Comparison of ENCODE assay signal across 9 mouse cellular contexts in genomic region chr4:141387093-141387784, GRCm38 (mm10). TPM values are rescaled to one million over a fixed set of nuclear protein-coding genes. Genes with fewer than 3 reads are reported as not detected.
DNase-seq lines count a peak whose midpoint lies in the region; ATAC-seq and TF ChIP-seq lines count a peak whose summit lies in the region.
"Had no signal": no experiment of that assay in that cellular context is flagged by ENCODE, and none has a peak within 500 bp of the region (broad histone marks: within the 10 kb centered on the region; RNA-seq: fewer than 3 reads in every experiment).

No protein-coding gene starts in this region.

- no peak overlapping the region for H3K9ac ChIP-seq in heart, postnatal 0 days (replicated peaks; ENCODE audit: low read depth, low read length)
- H3K9ac ChIP-seq: lung, embryonic 15.5 days had no signal

- no peaks in the 10 kb centered on the region for H3K36me3 ChIP-seq in heart, postnatal 0 days (replicated peaks; ENCODE audit: control insufficient read depth, insufficient read depth, low read length)
- H3K36me3 ChIP-seq: lung, embryonic 15.5 days had no signal

- peaks cover 4% of the 10 kb centered on the region; the same call in 1 of the 2 replicates for H3K4me1 ChIP-seq in heart, postnatal 0 days (ENCODE audit: control insufficient read depth, insufficient read depth)

- H3K27me3 ChIP-seq in heart, postnatal 0 days (ENCODE audit: control insufficient read depth, insufficient read depth, low read length) = peaks cover 28% of the 10 kb centered on the region

- no peak overlapping the region for H3K4me2 ChIP-seq in heart, postnatal 0 days (ENCODE audit: low read depth, low read length)
- H3K4me2 ChIP-seq: lung, embryonic 15.5 days had no signal

- no peaks in the 10 kb centered on the region for H3K9me3 ChIP-seq in heart, postnatal 0 days (replicated peaks; ENCODE audit: control insufficient read depth, low read length)
- H3K9me3 ChIP-seq: lung, embryonic 15.5 days had no signal

- peak; percentile 84 for TF ChIP-seq CTCF in heart, postnatal 0 days (IDR thresholded peaks at IDR 0.05; ENCODE audit: low read depth)

- no peak; the same call in 1 of the 2 replicates for ATAC-seq in frontal cortex, adult (ENCODE audit: low TSS enrichment)
- ATAC-seq in heart, postnatal 0 days (ENCODE audit: insufficient read depth, low read depth) = no peak
- peak; percentile 73 for ATAC-seq in megakaryocyte-erythroid progenitor cell, adult 5-6 weeks (replicated peaks; ENCODE audit: low FRiP score, low TSS enrichment, poor library complexity, severe bottlenecking)

- no peak overlapping the region for H3K4me3 ChIP-seq in heart, postnatal 0 days (ENCODE audit: low read depth, low read length)
- H3K4me3 ChIP-seq: lung, embryonic 15.5 days had no signal

- peak; percentile 32 to 90 for DNase-seq in frontal cortex, adult 2 months (ENCODE audit: extremely low spot score in 1 of 2, low spot score in 1 of 2)
- peak; percentile 74 for DNase-seq in adipocyte (ENCODE audit: low spot score)
- peak; percentile 90 for DNase-seq in embryo, embryonic 10.5 days (ENCODE audit: low spot score)
- peak; percentile 74 for DNase-seq in heart, postnatal 0 days (ENCODE audit: low spot score)
- peak; percentile 65 to 79 for DNase-seq in layer of hippocampus, postnatal 14 days (ENCODE audit: low spot score in 2 of 2)
- peak; percentile 84 for DNase-seq in right cerebral cortex, postnatal 4 days

- TF ChIP-seq EP300 in heart, postnatal 0 days (IDR thresholded peaks at IDR 0.05; ENCODE audit: low read depth) = no peak

- WGBS in heart, postnatal 0 days = 18% methylated on average over 5 of the region's 5 CpGs

- H3K27ac ChIP-seq in heart, postnatal 0 days (ENCODE audit: low read depth) = no peak overlapping the region
- H3K27ac ChIP-seq: lung, embryonic 15.5 days had no signal

RNA-seq across cellular contexts. Expression of gene Clcnka, which starts 11.3 kb away (rescaled TPM):
- polyA plus RNA-seq in frontal cortex, adult 2 months (2012; rRNA removed) = 0.08 and 0.11 TPM in 2 replicates
- not detected in 2 replicates for total RNA-seq in heart, postnatal 0 days (2014; rRNA removed; ENCODE audit: low replicate concordance)
- polyA plus RNA-seq in heart, postnatal 0 days (2015; fragmentation: Nextera tagmentation; extraction: Ambion mirVana) = not detected in 2 replicates
- total RNA-seq in layer of hippocampus, postnatal 14 days (2021) = under 1 TPM in 1 of 2 experiments, not detected in 1; 0.55 TPM
- not detected in 2 replicates for total RNA-seq in megakaryocyte-erythroid progenitor cell, adult 5-6 weeks (2014; fragmentation: Nextera tagmentation)
- total RNA-seq in megakaryocyte-erythroid progenitor cell, adult 5-6 weeks (2017) = not detected in 2 replicates

RNA-seq across cellular contexts. Expression of gene Fam131c, which starts 19.2 kb away (rescaled TPM):
- polyA plus RNA-seq in frontal cortex, adult 2 months (2012; rRNA removed) = 5.2 and 5.6 TPM in 2 replicates
- 2.2 TPM in 1 of 2 replicates, not detected in the other for total RNA-seq in heart, postnatal 0 days (2014; rRNA removed; ENCODE audit: low replicate concordance)
- 0.14 and 0.20 TPM in 2 replicates for polyA plus RNA-seq in heart, postnatal 0 days (2015; fragmentation: Nextera tagmentation; extraction: Ambion mirVana)
- total RNA-seq in layer of hippocampus, postnatal 14 days (2021) = 1 to 10 TPM; 5.0 to 6.6 TPM
- total RNA-seq in megakaryocyte-erythroid progenitor cell, adult 5-6 weeks (2014; fragmentation: Nextera tagmentation) = not detected in 2 replicates
- total RNA-seq in megakaryocyte-erythroid progenitor cell, adult 5-6 weeks (2017) = not detected in 2 replicates

RNA-seq across cellular contexts. Expression of gene Clcnkb, which starts 28.6 kb away (rescaled TPM):
- polyA plus RNA-seq in frontal cortex, adult 2 months (2012; rRNA removed) = 0.50 and 0.69 TPM in 2 replicates
- 0.23 and 0.65 TPM in 2 replicates for total RNA-seq in heart, postnatal 0 days (2014; rRNA removed; ENCODE audit: low replicate concordance)
- 0.58 and 0.87 TPM in 2 replicates for polyA plus RNA-seq in heart, postnatal 0 days (2015; fragmentation: Nextera tagmentation; extraction: Ambion mirVana)
- not detected for total RNA-seq in layer of hippocampus, postnatal 14 days (2021)
- total RNA-seq in megakaryocyte-erythroid progenitor cell, adult 5-6 weeks (2014; fragmentation: Nextera tagmentation) = not detected in 2 replicates
- not detected in 2 replicates for total RNA-seq in megakaryocyte-erythroid progenitor cell, adult 5-6 weeks (2017)
- polyA plus RNA-seq: lung, embryonic 15.5 days had no signal

RNA-seq across cellular contexts. Expression of gene Hspb7, which starts 33.3 kb away (rescaled TPM):
- polyA plus RNA-seq in frontal cortex, adult 2 months (2012; rRNA removed) = 0.32 and 0.40 TPM in 2 replicates
- total RNA-seq in heart, postnatal 0 days (2014; rRNA removed; ENCODE audit: low replicate concordance) = 556 and 673 TPM in 2 replicates
- 195 and 203 TPM in 2 replicates for polyA plus RNA-seq in heart, postnatal 0 days (2015; fragmentation: Nextera tagmentation; extraction: Ambion mirVana)
- under 1 TPM in 1 of 2 experiments, not detected in 1; 0.23 TPM for total RNA-seq in layer of hippocampus, postnatal 14 days (2021)
- not detected in 2 replicates for total RNA-seq in megakaryocyte-erythroid progenitor cell, adult 5-6 weeks (2014; fragmentation: Nextera tagmentation)
- not detected in 2 replicates for total RNA-seq in megakaryocyte-erythroid progenitor cell, adult 5-6 weeks (2017)

RNA-seq across cellular contexts. Expression of gene Srarp, which starts 48.7 kb away (rescaled TPM):
- 11.9 and 13.2 TPM in 2 replicates for polyA plus RNA-seq in frontal cortex, adult 2 months (2012; rRNA removed)
- total RNA-seq in heart, postnatal 0 days (2014; rRNA removed; ENCODE audit: low replicate concordance) = not detected in 2 replicates
- polyA plus RNA-seq in heart, postnatal 0 days (2015; fragmentation: Nextera tagmentation; extraction: Ambion mirVana) = not detected in 2 replicates
- total RNA-seq in layer of hippocampus, postnatal 14 days (2021) = 1 to 10 TPM; 4.0 to 4.4 TPM
- not detected in 2 replicates for total RNA-seq in megakaryocyte-erythroid progenitor cell, adult 5-6 weeks (2014; fragmentation: Nextera tagmentation)
- total RNA-seq in megakaryocyte-erythroid progenitor cell, adult 5-6 weeks (2017) = not detected in 2 replicates
- polyA plus RNA-seq: lung, embryonic 15.5 days had no signal
